Mouse (Mus musculus) liver, embryonic 14.5 days (tissue): ENCODE data around the gene Cd4.

Experiments
- CTCF ChIP-seq: IDR thresholded peaks from 2 replicates; pipeline ENCODE4 v1.5.1; 2016; ENCODE audit warnings: antibody characterized with exemption, low read depth, control low read depth
- EP300 ChIP-seq: IDR thresholded peaks from 2 replicates; pipeline ENCODE4 v1.6.1; 2016; ENCODE audit warnings: antibody characterized with exemption, low read depth

GRCm38 (mm10) chr6:124918890-124919627, 31.0 kb upstream of the Cd4 start:
- TF ChIP-seq CTCF = no peak
- TF ChIP-seq EP300 = no peak
